Mouse (Mus musculus) heart, adult 18-20 months (tissue): ENCODE measurements around the gene Zc3h4. TPM values are rescaled to one million over a fixed set of nuclear protein-coding genes. Genes with fewer than 3 reads are reported as not detected.

Experiments
- DNase-seq, 2 experiments: peaks; one replicate each; pipeline ENCODE4 v3.0.0; 2021 to 2022; ENCODE audit warnings: mixed read lengths in 1 of 2
- total RNA-seq, 2 experiments: library from RNA; stranded (reverse); gene quantifications; 2 replicates each; pipeline ENCODE4 v1.2.3; 2021

The Zc3h4 gene
- total RNA-seq, 2 experiments from 2014 or later = 25.4 to 34.5 TPM

- peak; percentile 86 to 92 for DNase-seq
Measured at GRCm38 (mm10) chr7:16426129-16426729, 25.5 kb downstream of the Zc3h4 start.

GRCm38 (mm10) chr7:16433352-16433971, 32.8 kb downstream of the Zc3h4 start:
- DNase-seq = no peak

GRCm38 (mm10) chr7:16435088-16435487, 34.4 kb downstream of the Zc3h4 start:
- no peak for DNase-seq

- DNase-seq = no peak
Measured at GRCm38 (mm10) chr7:16441241-16441640, 40.5 kb downstream of the Zc3h4 start.

- no peak for DNase-seq
Measured at GRCm38 (mm10) chr7:16451656-16452055, 50.9 kb downstream of the Zc3h4 start.

GRCm38 (mm10) chr7:16452587-16453073, 51.9 kb downstream of the Zc3h4 start, which contains the start of gene Tmem160:
Gene Tmem160 (plus strand): TSS chr7:16452779.
- DNase-seq = peak; percentile 94 to 97

GRCm38 (mm10) chr7:16453118-16453711, 52.5 kb downstream of the Zc3h4 start:
- peak; percentile 62 to 65 for DNase-seq

- no peak for DNase-seq
Measured at GRCm38 (mm10) chr7:16455016-16455415, 54.3 kb downstream of the Zc3h4 start.

- DNase-seq = no peak
Measured at GRCm38 (mm10) chr7:16456289-16456688, 55.6 kb downstream of the Zc3h4 start.

- DNase-seq = no peak
Measured at GRCm38 (mm10) chr7:16460566-16460965, 59.9 kb downstream of the Zc3h4 start.

- DNase-seq = no peak
Measured at GRCm38 (mm10) chr7:16461151-16461550, 60.4 kb downstream of the Zc3h4 start.

- no peak for DNase-seq
Measured at GRCm38 (mm10) chr7:16461705-16462104, 61.0 kb downstream of the Zc3h4 start.

- peak; percentile 71 to 92 for DNase-seq
Measured at GRCm38 (mm10) chr7:16463214-16463613, 62.5 kb downstream of the Zc3h4 start.

- peak; percentile 55 to 87 for DNase-seq
Measured at GRCm38 (mm10) chr7:16465160-16465559, 64.5 kb downstream of the Zc3h4 start.

- no peak for DNase-seq
Measured at GRCm38 (mm10) chr7:16465568-16465967, 64.9 kb downstream of the Zc3h4 start.

- no peak for DNase-seq
Measured at GRCm38 (mm10) chr7:16466565-16466964, 65.9 kb downstream of the Zc3h4 start.

GRCm38 (mm10) chr7:16468115-16468514, 67.4 kb downstream of the Zc3h4 start:
- DNase-seq = no peak

- no peak for DNase-seq
Measured at GRCm38 (mm10) chr7:16471549-16471948, 70.8 kb downstream of the Zc3h4 start.

GRCm38 (mm10) chr7:16472116-16472709, 71.5 kb downstream of the Zc3h4 start:
- no peak for DNase-seq

GRCm38 (mm10) chr7:16473847-16474246, 73.1 kb downstream of the Zc3h4 start:
- DNase-seq = no peak

- no peak for DNase-seq
Measured at GRCm38 (mm10) chr7:16474445-16474844, 73.7 kb downstream of the Zc3h4 start.

GRCm38 (mm10) chr7:16475321-16475720, 74.6 kb downstream of the Zc3h4 start:
- DNase-seq = no peak
